Mouse (Mus musculus) T-helper 1 cell (primary cell): Measurements from ENCODE around the gene Vav3.
"Not testable (repeated sequence)": the region's sequence is repeated elsewhere in the genome, so short reads cannot be mapped to it uniquely, and the experiment has no call there.

Source experiments
- in situ Hi-C: fragments of 300-600 bp; cut with MboI, MseI; formaldehyde crosslinking; loops from one replicate; pipeline ENCODE4 v1.15.1; 2025; ENCODE audit warnings: high pct_unique_total_duplicates

Gene Vav3

GRCm38 (mm10) chr3:109440001-109440400 is 99.5 kb downstream of the Vav3 start:
- in situ Hi-C loops: no loop called here

GRCm38 (mm10) chr3:109444077-109444476 is 103.6 kb downstream of the Vav3 start:
- in situ Hi-C loops: no loop called here

GRCm38 (mm10) chr3:109446903-109447302 is 106.5 kb downstream of the Vav3 start:
- in situ Hi-C loops: no loop called here

- in situ Hi-C loops: not testable (repeated sequence)
Observed at GRCm38 (mm10) chr3:109448249-109448648, 107.8 kb downstream of the Vav3 start.

GRCm38 (mm10) chr3:109451966-109452365 is 111.5 kb downstream of the Vav3 start:
- in situ Hi-C loops: no loop called here

GRCm38 (mm10) chr3:109454633-109455032 is 114.2 kb downstream of the Vav3 start:
- in situ Hi-C loops: no loop called here

GRCm38 (mm10) chr3:109456340-109456739 is 115.9 kb downstream of the Vav3 start:
- in situ Hi-C loops: no loop called here

- in situ Hi-C loops: no loop called here
Observed at GRCm38 (mm10) chr3:109463684-109464083, 123.2 kb downstream of the Vav3 start.

GRCm38 (mm10) chr3:109464600-109464999 is 124.1 kb downstream of the Vav3 start:
- in situ Hi-C loops: no loop called here

GRCm38 (mm10) chr3:109466541-109466940 is 126.1 kb downstream of the Vav3 start:
- in situ Hi-C loops: no loop called here

GRCm38 (mm10) chr3:109467288-109467687 is 126.8 kb downstream of the Vav3 start:
- in situ Hi-C loops: no loop called here

GRCm38 (mm10) chr3:109469465-109469864 is 129.0 kb downstream of the Vav3 start:
- in situ Hi-C loops: no loop called here

GRCm38 (mm10) chr3:109470651-109471255 is 130.3 kb downstream of the Vav3 start:
- in situ Hi-C loops: no loop called here

GRCm38 (mm10) chr3:109476521-109476920 is 136.1 kb downstream of the Vav3 start:
- in situ Hi-C loops: no loop called here

GRCm38 (mm10) chr3:109478297-109478696 is 137.8 kb downstream of the Vav3 start:
- in situ Hi-C loops: no loop called here

- in situ Hi-C loops: no loop called here
Observed at GRCm38 (mm10) chr3:109480625-109481024, 140.2 kb downstream of the Vav3 start.

GRCm38 (mm10) chr3:109486786-109487185 is 146.3 kb downstream of the Vav3 start:
- in situ Hi-C loops: no loop called here

GRCm38 (mm10) chr3:109487823-109488222 is 147.4 kb downstream of the Vav3 start:
- in situ Hi-C loops: no loop called here

- in situ Hi-C loops: no loop called here
Observed at GRCm38 (mm10) chr3:109488750-109489171, 148.3 kb downstream of the Vav3 start.

GRCm38 (mm10) chr3:109490561-109491296 is 150.3 kb downstream of the Vav3 start:
- in situ Hi-C loops: loop anchor here (5.0 kb wide), 1 partner anchor 338 kb away; no protein-coding TSS in a partner anchor

- in situ Hi-C loops: loop anchor here (5.0 kb wide), 1 partner anchor 339 kb away; no protein-coding TSS in a partner anchor
Observed at GRCm38 (mm10) chr3:109491568-109491967, 151.1 kb downstream of the Vav3 start.

- in situ Hi-C loops: no loop called here
Observed at GRCm38 (mm10) chr3:109496461-109496860, 156.0 kb downstream of the Vav3 start.

- in situ Hi-C loops: no loop called here
Observed at GRCm38 (mm10) chr3:109497074-109497473, 156.6 kb downstream of the Vav3 start.
